Mouse (Mus musculus): Measurements from ENCODE around the gene Gm13084. TPM values are rescaled to one million over a fixed set of nuclear protein-coding genes. Genes with fewer than 3 reads are reported as not detected.
"Not testable (repeated sequence)": the region's sequence is repeated elsewhere in the genome, so short reads cannot be mapped to it uniquely, and the experiment has no call there.

Gene Gm13084
- not detected in 2 replicates for polyA plus RNA-seq (2012; rRNA removed)

DNA sequence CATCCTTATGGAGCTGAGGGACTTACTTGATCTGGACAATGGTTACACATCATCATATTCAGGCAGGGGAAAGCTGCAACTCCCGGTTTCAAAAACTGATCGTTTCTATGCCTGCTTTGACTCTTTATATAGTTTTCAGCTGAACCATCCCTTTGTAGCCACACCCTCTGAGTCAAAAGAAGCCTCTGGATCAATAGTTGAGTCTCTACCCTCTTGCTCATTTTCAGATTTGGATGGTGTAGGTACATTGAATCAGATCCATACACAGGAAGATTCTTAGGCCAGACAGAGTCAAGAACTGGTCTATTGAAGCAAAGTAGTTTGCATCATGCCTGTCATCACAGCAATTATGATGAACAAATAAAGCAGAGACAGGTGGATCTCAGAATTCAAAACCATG is at the start of gene Gm13084:
Gene Gm13084 (minus strand): TSS at position 101 of the 400 bp plus-strand sequence.
- 87% methylated on average over 2 of the region's 2 CpGs for WGBS
- TF ChIP-seq POLR2A (IDR thresholded peaks at IDR 0.05; ENCODE audit: low read depth, low read length), result no peak
- no peak for TF ChIP-seq CTCF (IDR thresholded peaks at IDR 0.05; ENCODE audit: extremely low read depth, insufficient read depth, insufficient read length, insufficient replicate concordance)
- Histone ChIP-seq H3K4me3 (ENCODE audit: extremely low read depth, insufficient read depth, insufficient read length) (no peak within 1 kb of the TSS), H3K36me3 (ENCODE audit: control insufficient read depth, insufficient read depth, low read length) (no peaks in the 10 kb centered on the region), H3K27ac (ENCODE audit: insufficient read depth, low read length) (no peak within 1 kb of the TSS), H3K27me3 (ENCODE audit: control insufficient read depth, insufficient read depth, low read length) (no peaks in the 10 kb centered on the region), H3K4me1 (ENCODE audit: control insufficient read depth, insufficient read depth, insufficient read length) (no peaks in the 10 kb centered on the region)
- no peak for DNase-seq (ENCODE audit: low read depth in 1 of 2, low spot score in 2 of 2)

DNA sequence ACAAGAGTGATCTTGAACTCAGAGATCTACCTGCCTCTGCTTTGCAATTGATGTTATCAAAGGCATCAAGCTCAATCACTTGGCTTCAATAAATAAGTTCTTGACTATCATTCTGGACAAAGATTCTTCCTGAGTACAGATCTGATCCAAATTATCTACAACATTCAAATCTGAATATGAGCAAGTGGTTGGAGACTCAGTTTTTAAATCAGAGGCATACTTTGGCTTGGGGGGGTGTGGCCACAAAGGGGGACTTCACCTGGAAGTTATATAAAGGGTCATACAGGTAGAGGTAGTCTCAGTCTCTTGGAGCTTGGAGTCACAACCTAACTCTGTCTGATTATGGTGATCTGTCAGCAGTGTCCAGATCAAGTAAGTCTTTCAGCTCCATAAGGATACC is 30.3 kb upstream of the Gm13084 start, which contains the start of gene Gm13103:
Gene Gm13103 (plus strand): TSS at position 301 of the 400 bp plus-strand sequence.
- H3K27ac ChIP-seq (ENCODE audit: insufficient read depth, low read length); H3K36me3 ChIP-seq (ENCODE audit: control insufficient read depth, insufficient read depth, low read length); H3K4me3 ChIP-seq (ENCODE audit: extremely low read depth, insufficient read depth, insufficient read length); DNase-seq (ENCODE audit: low read depth in 1 of 2, low spot score in 2 of 2); H3K4me1 ChIP-seq (ENCODE audit: control insufficient read depth, insufficient read depth, insufficient read length); H3K27me3 ChIP-seq (ENCODE audit: control insufficient read depth, insufficient read depth, low read length): not testable (repeated sequence)

DNA sequence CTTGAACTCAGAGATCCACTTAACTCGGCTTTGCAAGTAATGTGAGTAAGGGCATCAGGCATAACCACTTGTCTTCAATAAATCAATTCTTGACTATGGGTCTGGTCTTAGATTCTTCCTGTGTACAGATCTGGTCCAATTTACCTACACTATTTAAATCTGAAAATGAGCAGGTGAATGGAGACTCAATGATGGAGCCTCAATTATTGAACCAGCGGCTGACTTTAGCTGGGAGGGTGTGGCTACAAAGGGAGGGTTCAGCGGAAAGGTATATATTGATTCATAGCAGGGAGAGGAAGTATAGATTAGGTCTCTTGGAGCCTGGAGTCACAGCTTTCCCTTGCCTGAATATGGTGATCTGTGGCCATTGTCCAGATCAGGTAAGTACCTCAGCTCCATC is 26.8 kb downstream of the Gm13084 start, which contains the start of gene Gm13023:
Gene Gm13023 (plus strand): TSS at position 301 of the 400 bp plus-strand sequence.
- not testable (repeated sequence) for DNase-seq (ENCODE audit: low read depth in 1 of 2, low spot score in 2 of 2); H3K36me3 ChIP-seq (ENCODE audit: control insufficient read depth, insufficient read depth, low read length); H3K4me1 ChIP-seq (ENCODE audit: control insufficient read depth, insufficient read depth, insufficient read length); H3K4me3 ChIP-seq (ENCODE audit: extremely low read depth, insufficient read depth, insufficient read length); H3K27ac ChIP-seq (ENCODE audit: insufficient read depth, low read length); H3K27me3 ChIP-seq (ENCODE audit: control insufficient read depth, insufficient read depth, low read length)
- WGBS, result 89% methylated on average over 3 of the region's 3 CpGs

Other genes with a start within 250 kb of the Gm13084 start
- gene Gm13083, start 201.1 kb downstream of the Gm13084 start, polyA plus RNA-seq (2012; rRNA removed), result not detected in 2 replicates
- not detected in 2 replicates for gene Gm13088, start 158.8 kb downstream of the Gm13084 start, polyA plus RNA-seq (2012; rRNA removed)
- not detected in 2 replicates for gene Gm13089, start 113.4 kb downstream of the Gm13084 start, polyA plus RNA-seq (2012; rRNA removed)
- not detected in 2 replicates for gene Gm13078, start 96.6 kb downstream of the Gm13084 start, polyA plus RNA-seq (2012; rRNA removed)
- not detected in 2 replicates for gene Gm13023, start 26.7 kb downstream of the Gm13084 start, polyA plus RNA-seq (2012; rRNA removed)
- gene Gm13103, start 30.4 kb upstream of the Gm13084 start, polyA plus RNA-seq (2012; rRNA removed), result not detected in 2 replicates
- not detected in 2 replicates for gene Pramef6, start 84.3 kb upstream of the Gm13084 start, polyA plus RNA-seq (2012; rRNA removed)
- not detected in 2 replicates for gene Pramef25, start 134.9 kb upstream of the Gm13084 start, polyA plus RNA-seq (2012; rRNA removed)
- not detected in 2 replicates for gene Gm13101, start 150.9 kb upstream of the Gm13084 start, polyA plus RNA-seq (2012; rRNA removed)
- not detected in 2 replicates for gene Pramef17, start 178.3 kb upstream of the Gm13084 start, polyA plus RNA-seq (2012; rRNA removed)
- gene Pramel4, start 243.0 kb upstream of the Gm13084 start, polyA plus RNA-seq (2012; rRNA removed), result not detected in 2 replicates